ENCODE assay signal across 23 mouse cellular contexts in the genomic region with DNA sequence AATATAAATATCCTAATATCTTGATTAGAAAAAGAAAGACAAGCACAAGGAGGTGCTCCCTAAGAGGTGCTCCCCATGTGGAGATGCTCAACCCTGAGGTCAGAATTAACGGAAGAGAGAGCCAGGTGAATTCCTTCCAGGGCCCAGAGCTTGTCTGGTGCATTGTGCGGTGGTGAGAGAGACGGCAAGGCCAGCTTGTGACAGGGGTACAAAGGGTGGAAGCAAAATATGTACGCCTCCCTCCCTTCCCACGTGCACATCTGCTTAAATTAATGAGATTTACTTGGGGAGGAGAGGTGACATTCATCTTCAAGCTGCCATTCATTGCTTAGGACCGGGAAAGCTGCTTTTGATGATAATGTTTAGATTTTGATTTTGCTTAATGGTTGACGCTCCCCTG.
A peak's percentile ranks its signal among the peaks of the same experiment; 100 is the strongest.
DNase-seq lines count a peak whose midpoint lies in the region; ATAC-seq lines count a peak whose summit lies in the region.
"Had no signal": no experiment of that assay in that cellular context is flagged by ENCODE, and none has a peak within 500 bp of the region (broad histone marks: within the 10 kb centered on the region; RNA-seq: fewer than 3 reads in every experiment).

No protein-coding gene starts in this region.

- no peaks in the 10 kb centered on the region for H3K36me3 ChIP-seq in midbrain, embryonic 10.5 days
- H3K36me3 ChIP-seq in midbrain, embryonic 15.5 days (replicated peaks), result no peaks in the 10 kb centered on the region
- H3K36me3 ChIP-seq in hindbrain, embryonic 13.5 days, result no peaks in the 10 kb centered on the region
- H3K36me3 ChIP-seq in midbrain, embryonic 14.5 days (ENCODE audit: control insufficient read depth, insufficient read depth, low read length), result no peaks in the 10 kb centered on the region
- H3K36me3 ChIP-seq: G1E; limb, embryonic 13.5 days; lung, embryonic 15.5 days; stomach, embryonic 15.5 days had no signal

- peak overlapping the region; percentile 28 for H3K27ac ChIP-seq in midbrain, embryonic 10.5 days (replicated peaks)
- no peak overlapping the region for H3K27ac ChIP-seq in midbrain, embryonic 15.5 days
- H3K27ac ChIP-seq in hindbrain, embryonic 13.5 days, result peak overlapping the region; percentile 26
- 0 out of 2 replicates have a peak overlapping the region, but pooled peaks have one; percentile 6 for H3K27ac ChIP-seq in midbrain, embryonic 14.5 days (replicated peaks; ENCODE audit: low read depth, low read length)
- H3K27ac ChIP-seq: forebrain, embryonic 13.5 days; layer of hippocampus, adult 2 months; limb, embryonic 13.5 days; lung, embryonic 15.5 days; stomach, embryonic 15.5 days had no signal

- H3K9ac ChIP-seq in midbrain, embryonic 15.5 days, result no peak overlapping the region
- no peak overlapping the region for H3K9ac ChIP-seq in hindbrain, embryonic 13.5 days
- H3K9ac ChIP-seq in midbrain, embryonic 14.5 days (replicated peaks; ENCODE audit: low read length), result no peak overlapping the region
- H3K9ac ChIP-seq: forebrain, embryonic 13.5 days; limb, embryonic 13.5 days; lung, embryonic 15.5 days; stomach, embryonic 15.5 days had no signal

- WGBS in midbrain, embryonic 10.5 days, result 45% methylated on average over 7 of the region's 7 CpGs
- WGBS in midbrain, embryonic 15.5 days, result 23% methylated on average over 7 of the region's 7 CpGs
- 32% methylated on average over 7 of the region's 7 CpGs for WGBS in hindbrain, embryonic 13.5 days
- WGBS in midbrain, embryonic 14.5 days, result 6% methylated on average over 7 of the region's 7 CpGs

- DNase-seq in embryo, embryonic 10.5 days (ENCODE audit: low spot score), result peak; percentile 37
- no peak for DNase-seq in embryo, embryonic 10 days (ENCODE audit: low spot score)
- no peak for DNase-seq in midbrain, embryonic 10.5 days (ENCODE audit: low spot score)
- DNase-seq in midbrain, embryonic 14.5 days, result peak; percentile 57
- DNase-seq in cerebellum, adult 11-12 months, result no peak
- DNase-seq: adrenal gland, postnatal 10 days; cerebellum, adult 11 months; cerebellum, adult 9-11 months; gastrocnemius, postnatal 10 days; heart, postnatal 4 days; kidney, adult 2 months; kidney, postnatal 36 days; right cerebral cortex, postnatal 25 days had no signal

- H3K9me3 ChIP-seq in midbrain, embryonic 10.5 days (replicated peaks), result no peaks in the 10 kb centered on the region
- H3K9me3 ChIP-seq in midbrain, embryonic 15.5 days, result no peaks in the 10 kb centered on the region
- no peaks in the 10 kb centered on the region for H3K9me3 ChIP-seq in hindbrain, embryonic 13.5 days
- no peaks in the 10 kb centered on the region for H3K9me3 ChIP-seq in midbrain, embryonic 14.5 days (ENCODE audit: control insufficient read depth, low read length)
- H3K9me3 ChIP-seq: forebrain, embryonic 13.5 days; limb, embryonic 13.5 days; lung, embryonic 15.5 days; stomach, embryonic 15.5 days had no signal

- H3K27me3 ChIP-seq in midbrain, embryonic 10.5 days (ENCODE audit: low read depth, poor library complexity, severe bottlenecking), result no peaks in the 10 kb centered on the region
- no peaks in the 10 kb centered on the region for H3K27me3 ChIP-seq in midbrain, embryonic 15.5 days (replicated peaks)
- H3K27me3 ChIP-seq in hindbrain, embryonic 13.5 days, result no peaks in the 10 kb centered on the region
- H3K27me3 ChIP-seq in midbrain, embryonic 14.5 days (ENCODE audit: control insufficient read depth, insufficient read depth, low read length), result no peaks in the 10 kb centered on the region
- H3K27me3 ChIP-seq: forebrain, embryonic 13.5 days; limb, embryonic 13.5 days; lung, embryonic 15.5 days; stomach, embryonic 15.5 days had no signal

- peaks cover 34% of the 10 kb centered on the region for H3K4me1 ChIP-seq in midbrain, embryonic 10.5 days
- H3K4me1 ChIP-seq in midbrain, embryonic 15.5 days, result peaks cover 8% of the 10 kb centered on the region
- peaks cover 20% of the 10 kb centered on the region for H3K4me1 ChIP-seq in hindbrain, embryonic 13.5 days (replicated peaks)
- peaks cover 7% of the 10 kb centered on the region; the same call in 1 of the 2 replicates for H3K4me1 ChIP-seq in midbrain, embryonic 14.5 days (ENCODE audit: control insufficient read depth, insufficient read depth, low read length)
- H3K4me1 ChIP-seq: limb, embryonic 13.5 days; lung, embryonic 15.5 days; stomach, embryonic 15.5 days had no signal

- no peak overlapping the region for H3K4me2 ChIP-seq in midbrain, embryonic 15.5 days
- no peak overlapping the region for H3K4me2 ChIP-seq in hindbrain, embryonic 13.5 days
- no peak overlapping the region for H3K4me2 ChIP-seq in midbrain, embryonic 14.5 days (ENCODE audit: low read length)
- H3K4me2 ChIP-seq: forebrain, embryonic 13.5 days; heart, embryonic 11.5 days; limb, embryonic 13.5 days; liver, embryonic 11.5 days; lung, embryonic 15.5 days; stomach, embryonic 15.5 days had no signal

- ATAC-seq in midbrain, embryonic 15.5 days (replicated peaks), result no peak
- peak; percentile 49; the same call in 1 of the 2 replicates for ATAC-seq in hindbrain, embryonic 13.5 days (ENCODE audit: low FRiP score)
- ATAC-seq in midbrain, embryonic 14.5 days (ENCODE audit: low FRiP score, low TSS enrichment), result peak; percentile 48; the same call in 1 of the 2 replicates
- ATAC-seq: forebrain, embryonic 13.5 days had no signal

- H3K4me3 ChIP-seq in midbrain, embryonic 10.5 days, result no peak overlapping the region
- H3K4me3 ChIP-seq in midbrain, embryonic 15.5 days, result no peak overlapping the region
- no peak overlapping the region for H3K4me3 ChIP-seq in hindbrain, embryonic 13.5 days
- H3K4me3 ChIP-seq in midbrain, embryonic 14.5 days (replicated peaks; ENCODE audit: low read depth, low read length), result no peak overlapping the region
- H3K4me3 ChIP-seq: forebrain, embryonic 13.5 days; layer of hippocampus, adult 2 months; limb, embryonic 13.5 days; lung, embryonic 15.5 days; stomach, embryonic 15.5 days had no signal

Comparison
In these comparisons a context has a peak if more than half of its experiments do, and no peak if none do; other contexts are left out.
1. DNase-seq: peak in embryo, embryonic 10.5 days (single experiment) and midbrain, embryonic 14.5 days (single experiment); none in embryo, embryonic 10 days (single experiment), midbrain, embryonic 10.5 days (single experiment) and cerebellum, adult 11-12 months (single experiment).